Comparison of ENCODE assay signal across 19 mouse cellular contexts in genomic region chr17:15850544-15850943, GRCm38 (mm10).
"Had no signal": no experiment of that assay in that cellular context is flagged by ENCODE, and none has a peak within 500 bp of the region (broad histone marks: within the 10 kb centered on the region; RNA-seq: fewer than 3 reads in every experiment).

No protein-coding gene starts in this region.

- H3K27ac ChIP-seq: kidney, postnatal 0 days; layer of hippocampus, adult 2 months; limb, embryonic 12.5 days; limb, embryonic 15.5 days; liver, embryonic 14.5 days; macrophage; midbrain, embryonic 13.5 days; neural tube, embryonic 12.5 days; neural tube, embryonic 15.5 days had no signal

- H3K9ac ChIP-seq: limb, embryonic 12.5 days; limb, embryonic 15.5 days; liver, embryonic 14.5 days; liver, postnatal 0 days; lung, embryonic 14.5 days; midbrain, embryonic 13.5 days; neural tube, embryonic 12.5 days; neural tube, embryonic 15.5 days had no signal

- DNase-seq: kidney, adult 2 months; kidney, postnatal 25 days; left cerebral cortex, postnatal 4 days; liver, postnatal 0 days; lung, embryonic 14.5 days; thymus, adult 18-20 months; thymus, postnatal 36 days had no signal

- H3K4me3 ChIP-seq: layer of hippocampus, adult 2 months; limb, embryonic 12.5 days; limb, embryonic 15.5 days; midbrain, embryonic 13.5 days; neural tube, embryonic 12.5 days; neural tube, embryonic 15.5 days had no signal

- H3K9me3 ChIP-seq: limb, embryonic 12.5 days; limb, embryonic 15.5 days; midbrain, embryonic 13.5 days; neural tube, embryonic 12.5 days; neural tube, embryonic 15.5 days had no signal

- H3K36me3 ChIP-seq: limb, embryonic 12.5 days; limb, embryonic 15.5 days; midbrain, embryonic 13.5 days; neural tube, embryonic 12.5 days; neural tube, embryonic 15.5 days had no signal

- H3K4me2 ChIP-seq: limb, embryonic 12.5 days; limb, embryonic 15.5 days; liver, embryonic 11.5 days; lung, embryonic 14.5 days; midbrain, embryonic 13.5 days; neural tube, embryonic 12.5 days; neural tube, embryonic 15.5 days had no signal

- H3K4me1 ChIP-seq: limb, embryonic 15.5 days; midbrain, embryonic 13.5 days; neural tube, embryonic 12.5 days; neural tube, embryonic 15.5 days had no signal

- H3K27me3 ChIP-seq: limb, embryonic 12.5 days; limb, embryonic 15.5 days; midbrain, embryonic 13.5 days; neural tube, embryonic 12.5 days; neural tube, embryonic 15.5 days had no signal

- ATAC-seq: liver, postnatal 0 days; lung, postnatal 0 days; midbrain, embryonic 13.5 days; midbrain, embryonic 16.5 days had no signal
